In the genomic region with DNA sequence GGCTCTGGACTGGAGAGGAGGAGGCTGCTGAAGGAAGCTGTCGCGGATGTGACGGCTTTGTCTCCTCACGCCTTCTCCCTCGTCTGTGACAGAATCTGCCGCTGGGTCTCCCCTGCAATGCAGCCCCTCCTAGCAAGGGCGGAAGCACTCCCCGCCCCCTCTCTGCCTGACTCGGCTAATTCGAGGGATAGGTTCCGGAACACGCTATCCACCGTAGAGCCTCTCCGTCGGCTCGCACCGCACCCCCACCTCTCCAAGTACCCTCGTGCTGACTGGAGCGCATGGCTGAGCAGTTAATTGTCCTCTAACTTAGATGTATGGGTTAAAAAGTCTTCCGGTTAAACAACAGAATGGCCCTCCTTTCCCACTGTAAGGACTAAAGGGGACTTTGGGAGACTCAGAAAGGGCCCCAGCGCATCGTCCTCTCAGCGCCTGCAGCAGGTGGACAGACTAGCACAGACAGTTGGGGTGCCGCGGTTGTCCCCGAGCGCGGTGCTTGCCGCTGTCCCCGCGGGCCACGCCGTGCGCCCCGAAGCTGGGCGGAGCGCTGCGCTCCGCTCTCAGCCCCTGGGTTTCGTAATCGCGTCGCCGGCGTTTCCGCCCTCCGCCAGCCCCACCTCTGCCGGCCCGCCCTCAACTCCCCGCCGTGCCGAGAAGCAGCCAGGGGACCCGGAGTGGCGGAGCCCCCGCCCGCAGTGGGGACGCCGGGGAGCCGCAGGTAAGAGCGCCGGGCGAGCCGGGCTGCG, we compare ENCODE assay signal across 8 mouse cellular contexts. TPM values are rescaled to one million over a fixed set of nuclear protein-coding genes. Genes with fewer than 3 reads are reported as not detected.
DNase-seq lines count a peak whose midpoint lies in the region; ATAC-seq lines count a peak whose summit lies in the region.

A gene (plus strand): TSS at position 585 of the 746 bp plus-strand sequence.

- peak within 1 kb of the TSS; percentile 77 for H3K4me2 ChIP-seq in hindbrain, embryonic 15.5 days

- H3K4me3 ChIP-seq in hindbrain, embryonic 15.5 days, result peak within 1 kb of the TSS; percentile 78

- peak within 1 kb of the TSS; percentile 99 for H3K27ac ChIP-seq in hindbrain, embryonic 15.5 days (replicated peaks)

- peaks cover 60% of the 10 kb centered on the region for H3K4me1 ChIP-seq in hindbrain, embryonic 15.5 days (replicated peaks)

- ATAC-seq in hindbrain, embryonic 15.5 days (ENCODE audit: low FRiP score, low read depth), result peak; percentile 91

- no peaks in the 10 kb centered on the region for H3K27me3 ChIP-seq in hindbrain, embryonic 15.5 days

- peaks cover 32% of the 10 kb centered on the region for H3K36me3 ChIP-seq in hindbrain, embryonic 15.5 days

- H3K9ac ChIP-seq in hindbrain, embryonic 15.5 days, result peak within 1 kb of the TSS; percentile 89

- H3K9me3 ChIP-seq in hindbrain, embryonic 15.5 days, result no peaks in the 10 kb centered on the region

- WGBS in hindbrain, embryonic 15.5 days, result under 1% methylated on average over 64 of the region's 64 CpGs

- peak; percentile 86 for DNase-seq in T-cell, adult 2 months (ENCODE audit: low spot score)
- peak; percentile 82 to 88 for DNase-seq in cerebellum, postnatal 36 days
- peak; percentile 85 for DNase-seq in gastrocnemius, adult 18-20 months (ENCODE audit: low spot score)
- peak; percentile 83 for DNase-seq in left cerebral cortex, adult 11 months (ENCODE audit: low spot score)
- peak; percentile 90 for DNase-seq in lung, postnatal 36 days
- DNase-seq in retina, postnatal 1 day, result peak; percentile 92
- peak; percentile 92 for DNase-seq in thymus, postnatal 4 days

RNA-seq across cellular contexts. Expression of the gene that starts here (rescaled TPM):
- total RNA-seq in gastrocnemius, adult 18-20 months (2021), result 10 to 100 TPM; 12.4 to 17.1 TPM
- polyA plus RNA-seq in hindbrain, embryonic 15.5 days (2015; fragmentation: Nextera tagmentation; extraction: Ambion mirVana), result 57.1 and 59.3 TPM in 2 replicates

Comparison
In these comparisons a context has a peak if more than half of its experiments do, and no peak if none do; other contexts are left out.
1. Peak in every context shown above with its lines: DNase-seq, ATAC-seq, H3K4me3 ChIP-seq and H3K27ac ChIP-seq.